Mouse (Mus musculus): ENCODE results near the gene Hddc2.

DNA sequence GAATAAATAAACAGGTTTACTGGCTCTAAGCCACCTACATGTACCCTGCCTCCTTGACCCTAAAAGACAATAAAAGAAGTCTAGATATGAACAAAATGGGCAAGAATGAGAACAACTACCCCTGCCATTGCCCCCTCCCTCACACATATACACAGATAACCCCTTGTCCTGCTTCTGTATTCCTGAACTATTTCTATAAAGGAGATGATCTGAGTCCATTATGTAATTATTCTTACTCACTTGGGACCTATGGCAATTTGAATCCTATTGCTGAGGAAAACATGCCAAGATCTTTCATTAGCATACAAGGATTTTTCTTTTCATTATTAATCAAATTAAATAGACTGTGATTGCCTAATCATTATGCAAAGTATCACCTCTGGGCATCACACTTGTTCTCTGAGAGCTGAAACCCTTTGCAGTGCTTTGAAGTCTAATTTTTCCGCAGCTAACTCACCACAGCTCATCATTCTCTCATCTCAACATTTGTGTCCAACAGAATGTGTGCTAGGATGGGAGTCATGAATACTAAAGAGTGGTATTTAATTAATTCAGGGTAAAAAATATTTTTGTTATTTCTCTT lies 39.8 kb downstream of the Hddc2 start:
- TF ChIP-seq CTCF (IDR thresholded peaks at IDR 0.05; ENCODE audit: insufficient read depth, low read length): no peak
- no peak for TF ChIP-seq POLR2A (IDR thresholded peaks at IDR 0.05; ENCODE audit: borderline replicate concordance, extremely low read depth, low read depth, low read length)

Data from lung, adult 2 months (tissue).